Mouse (Mus musculus): ENCODE measurements around the gene Ect2l. TPM values are rescaled to one million over a fixed set of nuclear protein-coding genes. Genes with fewer than 3 reads are reported as not detected.

Ect2l gene
- not detected for polyA plus RNA-seq (2014; fragmentation: Illumina TruSeq; extraction: RNeasy Lipid Tissue Mini Kit (QIAGEN cat#74804); ENCODE audit: low read depth, low replicate concordance)

DNA sequence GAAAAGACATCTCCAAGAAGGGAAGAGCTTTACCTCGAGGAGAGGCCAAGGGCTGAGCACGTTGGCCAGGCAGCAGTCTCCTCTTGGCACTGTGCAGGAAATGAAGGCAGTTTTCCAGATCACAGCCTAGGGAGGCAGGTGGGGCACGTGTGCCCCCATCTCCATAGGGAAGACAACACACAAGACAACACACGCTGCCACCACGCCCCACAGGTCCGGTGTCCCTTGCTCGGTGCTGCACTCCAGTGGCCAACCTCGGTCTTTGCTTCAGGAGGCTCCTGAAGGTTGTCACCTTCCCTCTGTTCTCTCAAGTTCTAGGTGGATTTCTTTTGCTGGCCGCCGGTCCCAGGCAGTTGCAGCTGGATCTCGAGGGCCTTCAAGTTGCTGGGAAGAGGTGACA, at the start of gene Ect2l:
TSS of gene Ect2l (minus strand) at position 165 of the 400 bp plus-strand sequence.

DNA sequence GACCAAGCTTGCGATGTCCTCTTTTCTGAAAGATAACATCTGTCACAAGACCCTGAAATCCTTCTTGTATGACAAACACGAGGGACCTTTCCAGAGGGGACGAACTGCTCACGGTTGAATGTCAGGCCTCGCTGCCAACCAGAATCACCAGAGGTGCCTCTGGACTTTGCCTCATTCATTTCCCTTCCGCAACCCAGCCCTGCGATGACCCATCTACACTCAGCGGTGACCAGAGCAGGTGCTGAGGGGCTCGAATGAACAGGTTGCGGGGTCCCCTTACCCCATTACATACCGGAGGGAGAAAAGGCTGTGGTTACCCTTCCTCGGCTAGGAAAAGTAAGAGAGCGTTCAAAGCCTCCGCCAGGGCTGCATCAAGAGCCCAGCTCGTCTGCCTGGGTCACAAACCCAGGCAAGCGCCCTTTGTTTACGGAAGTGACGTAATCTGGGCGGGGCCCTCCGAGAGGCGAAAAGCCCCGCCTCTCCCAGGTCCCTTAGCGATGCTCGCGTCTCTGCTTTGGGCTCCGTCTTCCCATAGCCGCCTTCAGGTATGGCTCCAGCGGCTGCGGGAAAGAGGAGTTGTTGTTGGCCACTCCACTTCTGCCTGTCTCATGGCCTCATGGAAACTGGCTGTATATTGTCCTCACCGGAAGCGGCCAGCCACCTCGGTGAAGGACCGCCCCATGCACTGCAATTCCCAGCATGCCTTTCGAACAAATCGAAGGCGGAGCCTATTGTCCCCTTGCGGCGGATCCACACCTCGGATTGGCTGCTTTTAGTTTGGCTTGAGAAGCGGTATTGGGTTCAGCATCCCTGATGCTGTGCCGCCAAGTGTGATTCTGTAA, 24.1 kb upstream of the Ect2l start, which contains the start of gene Ccdc28a:
TSS of gene Ccdc28a (minus strand) at position 439 of the 842 bp plus-strand sequence.

Other genes starting within 250 kb of the Ect2l start
- gene Abracl, start 187.6 kb downstream of the Ect2l start, polyA plus RNA-seq (2014; fragmentation: Illumina TruSeq; extraction: RNeasy Lipid Tissue Mini Kit (QIAGEN cat#74804); ENCODE audit: low read depth, low replicate concordance) = 51.6 TPM
- 31.2 TPM for gene Reps1, start 155.0 kb downstream of the Ect2l start, polyA plus RNA-seq (2014; fragmentation: Illumina TruSeq; extraction: RNeasy Lipid Tissue Mini Kit (QIAGEN cat#74804); ENCODE audit: low read depth, low replicate concordance)
- gene Ccdc28a, start 24.1 kb upstream of the Ect2l start, polyA plus RNA-seq (2014; fragmentation: Illumina TruSeq; extraction: RNeasy Lipid Tissue Mini Kit (QIAGEN cat#74804); ENCODE audit: low read depth, low replicate concordance) = 21.1 TPM
- gene Nhsl1, start 108.1 kb upstream of the Ect2l start, polyA plus RNA-seq (2014; fragmentation: Illumina TruSeq; extraction: RNeasy Lipid Tissue Mini Kit (QIAGEN cat#74804); ENCODE audit: low read depth, low replicate concordance) = 7.8 TPM

All from heart, adult 10 weeks (tissue).